ENCODE assay signal across 22 mouse cellular contexts in genomic region chr1:149758783-149759132, GRCm38 (mm10).
DNase-seq lines count a peak whose midpoint lies in the region; ATAC-seq lines count a peak whose summit lies in the region.
"Had no signal": no experiment of that assay in that cellular context is flagged by ENCODE, and none has a peak within 500 bp of the region (broad histone marks: within the 10 kb centered on the region; RNA-seq: fewer than 3 reads in every experiment).

No protein-coding gene starts in this region.

- no peak overlapping the region for H3K9ac ChIP-seq in forebrain, embryonic 14.5 days (ENCODE audit: low read length)
- H3K9ac ChIP-seq in limb, embryonic 11.5 days (ENCODE audit: low read length) = no peak overlapping the region
- H3K9ac ChIP-seq in neural tube, embryonic 12.5 days = no peak overlapping the region
- H3K9ac ChIP-seq: kidney, embryonic 15.5 days; liver, embryonic 14.5 days had no signal

- no peaks in the 10 kb centered on the region for H3K27me3 ChIP-seq in forebrain, embryonic 14.5 days (replicated peaks; ENCODE audit: control insufficient read depth, insufficient read depth, low read length)
- H3K27me3 ChIP-seq in forebrain, embryonic 10.5 days (ENCODE audit: poor library complexity, severe bottlenecking) = no peaks in the 10 kb centered on the region
- H3K27me3 ChIP-seq in limb, embryonic 11.5 days (ENCODE audit: control insufficient read depth, insufficient read depth, low read length) = no peaks in the 10 kb centered on the region
- H3K27me3 ChIP-seq in limb, embryonic 10.5 days (ENCODE audit: low read depth, poor library complexity, severe bottlenecking) = no peaks in the 10 kb centered on the region
- H3K27me3 ChIP-seq in neural tube, embryonic 12.5 days (replicated peaks) = no peaks in the 10 kb centered on the region
- H3K27me3 ChIP-seq: kidney, embryonic 15.5 days had no signal

- H3K4me2 ChIP-seq in forebrain, embryonic 14.5 days (ENCODE audit: low read length) = no peak overlapping the region
- no peak overlapping the region for H3K4me2 ChIP-seq in limb, embryonic 11.5 days (ENCODE audit: low read depth, severe bottlenecking)
- no peak overlapping the region for H3K4me2 ChIP-seq in neural tube, embryonic 12.5 days (replicated peaks)
- H3K4me2 ChIP-seq: heart, embryonic 11.5 days; kidney, embryonic 15.5 days had no signal

- H3K36me3 ChIP-seq in forebrain, embryonic 14.5 days (ENCODE audit: control insufficient read depth, insufficient read depth, low read length) = no peaks in the 10 kb centered on the region
- no peaks in the 10 kb centered on the region for H3K36me3 ChIP-seq in forebrain, embryonic 10.5 days (replicated peaks)
- H3K36me3 ChIP-seq in limb, embryonic 11.5 days (ENCODE audit: control insufficient read depth, insufficient read depth, low read length) = no peaks in the 10 kb centered on the region
- no peaks in the 10 kb centered on the region for H3K36me3 ChIP-seq in limb, embryonic 10.5 days
- H3K36me3 ChIP-seq in neural tube, embryonic 12.5 days = no peaks in the 10 kb centered on the region
- H3K36me3 ChIP-seq: kidney, embryonic 15.5 days had no signal

- no peak overlapping the region for H3K27ac ChIP-seq in forebrain, embryonic 14.5 days (ENCODE audit: low read depth, low read length)
- H3K27ac ChIP-seq in forebrain, embryonic 10.5 days = no peak overlapping the region
- H3K27ac ChIP-seq in limb, embryonic 11.5 days (replicated peaks; ENCODE audit: low read depth, low read length) = no peak overlapping the region
- H3K27ac ChIP-seq in limb, embryonic 10.5 days = no peak overlapping the region
- H3K27ac ChIP-seq in neural tube, embryonic 12.5 days = no peak overlapping the region
- H3K27ac ChIP-seq: gastrocnemius, adult 2 months; kidney, embryonic 15.5 days; liver, embryonic 14.5 days; macrophage had no signal

- no peaks in the 10 kb centered on the region for H3K4me1 ChIP-seq in forebrain, embryonic 14.5 days (ENCODE audit: control insufficient read depth, insufficient read depth, low read length)
- H3K4me1 ChIP-seq in forebrain, embryonic 10.5 days = no peaks in the 10 kb centered on the region
- H3K4me1 ChIP-seq in limb, embryonic 11.5 days (ENCODE audit: control insufficient read depth, insufficient read depth, low read length) = no peaks in the 10 kb centered on the region
- no peaks in the 10 kb centered on the region for H3K4me1 ChIP-seq in limb, embryonic 10.5 days
- no peaks in the 10 kb centered on the region for H3K4me1 ChIP-seq in neural tube, embryonic 12.5 days
- H3K4me1 ChIP-seq: kidney, embryonic 15.5 days had no signal

- WGBS in forebrain, embryonic 14.5 days = 88% methylated on average over 2 of the region's 2 CpGs
- 85% methylated on average over 2 of the region's 2 CpGs for WGBS in forebrain, embryonic 10.5 days
- 79% methylated on average over 2 of the region's 2 CpGs for WGBS in limb, embryonic 11.5 days
- 78% methylated on average over 2 of the region's 2 CpGs for WGBS in limb, embryonic 10.5 days
- 81% methylated on average over 2 of the region's 2 CpGs for WGBS in neural tube, embryonic 12.5 days

- no peaks in the 10 kb centered on the region for H3K9me3 ChIP-seq in forebrain, embryonic 14.5 days (replicated peaks; ENCODE audit: control insufficient read depth, low read length)
- no peaks in the 10 kb centered on the region for H3K9me3 ChIP-seq in forebrain, embryonic 10.5 days
- H3K9me3 ChIP-seq in limb, embryonic 11.5 days (ENCODE audit: control insufficient read depth, low read length) = no peaks in the 10 kb centered on the region
- H3K9me3 ChIP-seq in limb, embryonic 10.5 days (replicated peaks) = no peaks in the 10 kb centered on the region
- no peaks in the 10 kb centered on the region for H3K9me3 ChIP-seq in neural tube, embryonic 12.5 days
- H3K9me3 ChIP-seq: kidney, embryonic 15.5 days had no signal

- peak; percentile 37; the same call in 1 of the 2 replicates for ATAC-seq in forebrain, embryonic 14.5 days
- ATAC-seq in limb, embryonic 11.5 days (ENCODE audit: insufficient number of reproducible peaks, low FRiP score, low TSS enrichment, low read depth) = peak; percentile 54; the same call in 1 of the 2 replicates
- ATAC-seq in neural tube, embryonic 12.5 days (ENCODE audit: low FRiP score, low read depth) = 0 out of 2 replicates have a peak, but pooled peaks have one; percentile 29

- no peak overlapping the region for H3K4me3 ChIP-seq in forebrain, embryonic 14.5 days (ENCODE audit: low read depth, low read length)
- H3K4me3 ChIP-seq in forebrain, embryonic 10.5 days = no peak overlapping the region
- no peak overlapping the region for H3K4me3 ChIP-seq in limb, embryonic 11.5 days (ENCODE audit: low read depth, low read length)
- H3K4me3 ChIP-seq in limb, embryonic 10.5 days = no peak overlapping the region
- no peak overlapping the region for H3K4me3 ChIP-seq in neural tube, embryonic 12.5 days
- H3K4me3 ChIP-seq: gastrocnemius, adult 2 months; kidney, embryonic 15.5 days; myocyte had no signal

- no peak for DNase-seq in forebrain, embryonic 14.5 days (ENCODE audit: low spot score)
- DNase-seq in forebrain, embryonic 10.5 days (ENCODE audit: extremely low spot score, low spot score) = no peak
- DNase-seq in limb, embryonic 11.5 days (ENCODE audit: low spot score) = no peak
- no peak for DNase-seq in limb, embryonic 10.5 days (ENCODE audit: low spot score)
- no peak for DNase-seq in neural tube, embryonic 10.5 days (ENCODE audit: extremely low spot score, low spot score)
- no peak for DNase-seq in left cerebral cortex, adult 18-20 months (ENCODE audit: low spot score in 2 of 2)
- DNase-seq in spleen, adult 18-20 months = no peak
- DNase-seq: gastrocnemius, adult 2 months; gastrocnemius, postnatal 36 days; heart, postnatal 36 days; kidney, adult 18-20 months; kidney, postnatal 25 days; left cerebral cortex, postnatal 4 days; liver; lung, adult 2 months; thymus, postnatal 14 days had no signal
